Mouse (Mus musculus): ENCODE results near the gene 1700021F05Rik. TPM values are rescaled to one million over a fixed set of nuclear protein-coding genes. Genes with fewer than 3 reads are reported as not detected.
"Not testable (repeated sequence)": the region's sequence is repeated elsewhere in the genome, so short reads cannot be mapped to it uniquely, and the experiment has no call there.

Gene 1700021F05Rik
- total RNA-seq, 2 experiments from 2014 or later, result 8.9 to 15.4 TPM

GRCm38 (mm10) chr10:43541153-43541544 is 355 bp upstream of the 1700021F05Rik start:
- ATAC-seq (replicated peaks; ENCODE audit: low FRiP score, poor library complexity, severe bottlenecking), result no peak

DNA sequence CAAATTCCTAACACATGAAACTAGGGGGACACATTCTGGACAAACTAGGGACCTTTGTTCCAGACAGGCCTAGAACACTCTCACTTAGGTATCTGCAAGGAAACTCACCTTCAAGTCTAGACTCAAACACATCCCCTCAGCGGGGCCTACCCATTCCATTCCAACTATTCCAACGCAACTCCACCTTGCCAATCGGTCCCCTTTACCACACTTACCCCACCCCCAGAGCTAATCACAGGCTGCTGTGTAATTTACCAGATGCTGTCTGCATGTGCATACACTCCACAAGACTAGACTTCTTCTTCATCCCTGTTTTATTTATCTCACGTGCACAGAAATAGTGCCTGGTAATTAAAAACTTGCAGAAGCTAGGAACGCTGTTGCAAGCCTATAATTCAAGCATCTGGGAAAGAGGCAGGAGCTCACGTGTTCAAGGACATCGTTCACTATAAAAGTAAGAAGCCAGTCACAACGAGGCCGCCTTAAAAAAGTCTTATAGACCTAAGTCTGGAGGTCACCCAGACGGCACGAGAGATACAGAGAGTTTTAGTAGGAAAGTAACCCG is 966 bp downstream of the 1700021F05Rik start:
- 0 out of 2 replicates have a peak, but pooled peaks have one; percentile 1 for ATAC-seq (replicated peaks; ENCODE audit: low FRiP score, poor library complexity, severe bottlenecking)

- ATAC-seq (replicated peaks; ENCODE audit: low FRiP score, poor library complexity, severe bottlenecking), result no peak
Measured at GRCm38 (mm10) chr10:43538831-43539230, 2.0 kb downstream of the 1700021F05Rik start.

GRCm38 (mm10) chr10:43537652-43538051 is 3.1 kb downstream of the 1700021F05Rik start:
- ATAC-seq (replicated peaks; ENCODE audit: low FRiP score, poor library complexity, severe bottlenecking), result no peak

- ATAC-seq (replicated peaks; ENCODE audit: low FRiP score, poor library complexity, severe bottlenecking), result no peak
Measured at GRCm38 (mm10) chr10:43534382-43534781, 6.4 kb downstream of the 1700021F05Rik start.

- ATAC-seq (replicated peaks; ENCODE audit: low FRiP score, poor library complexity, severe bottlenecking), result no peak
Measured at GRCm38 (mm10) chr10:43527283-43528269, 13.2 kb downstream of the 1700021F05Rik start.

- ATAC-seq (replicated peaks; ENCODE audit: low FRiP score, poor library complexity, severe bottlenecking), result not testable (repeated sequence)
Measured at GRCm38 (mm10) chr10:43523931-43524330, 16.9 kb downstream of the 1700021F05Rik start, which contains the start of gene Gm9803. Gene Gm9803, plus strand, starts transcription at chr10:43524084.

DNA sequence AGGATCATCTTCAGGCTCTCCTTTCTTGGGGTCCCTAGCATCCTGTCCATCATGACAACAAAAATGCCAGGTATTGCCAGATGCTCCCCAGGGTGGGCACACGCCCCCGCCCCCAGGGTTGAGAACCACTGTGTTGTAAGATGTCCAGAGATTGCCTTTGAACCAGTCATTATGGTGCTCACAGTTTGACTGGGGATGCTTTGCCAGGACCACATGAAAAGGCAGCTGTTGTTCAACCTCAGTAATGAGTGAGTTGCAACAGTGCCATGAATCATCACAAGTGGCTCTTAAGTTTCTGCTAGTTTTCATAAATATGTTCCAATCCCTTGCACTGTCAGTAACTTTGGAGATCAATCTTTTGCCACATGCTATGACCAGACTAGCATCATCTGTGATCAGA is 20.8 kb downstream of the 1700021F05Rik start:
- no peak for ATAC-seq (replicated peaks; ENCODE audit: low FRiP score, poor library complexity, severe bottlenecking)

GRCm38 (mm10) chr10:43518368-43518767 is 22.4 kb downstream of the 1700021F05Rik start:
- ATAC-seq (replicated peaks; ENCODE audit: low FRiP score, poor library complexity, severe bottlenecking), result no peak

DNA sequence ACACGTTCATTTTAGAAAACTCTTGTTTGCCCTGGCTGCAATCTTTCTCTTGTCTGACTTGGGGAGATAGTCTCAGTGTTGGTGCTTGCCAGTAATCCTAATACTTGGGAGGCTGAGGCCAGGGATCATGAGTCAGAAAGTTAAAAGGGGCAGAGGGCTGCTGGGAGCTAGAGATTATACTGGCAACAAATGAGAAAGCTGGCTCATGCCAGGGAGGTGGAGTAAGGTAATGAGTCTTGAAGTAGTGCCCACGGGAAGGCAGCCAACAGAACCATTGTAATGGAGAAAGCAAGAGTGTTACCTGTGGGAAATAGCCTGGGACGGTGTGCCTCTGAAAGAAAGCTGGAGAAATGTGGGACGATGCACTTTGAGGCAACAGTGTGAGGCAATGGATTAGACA is 23.0 kb downstream of the 1700021F05Rik start:
- no peak for ATAC-seq (replicated peaks; ENCODE audit: low FRiP score, poor library complexity, severe bottlenecking)

DNA sequence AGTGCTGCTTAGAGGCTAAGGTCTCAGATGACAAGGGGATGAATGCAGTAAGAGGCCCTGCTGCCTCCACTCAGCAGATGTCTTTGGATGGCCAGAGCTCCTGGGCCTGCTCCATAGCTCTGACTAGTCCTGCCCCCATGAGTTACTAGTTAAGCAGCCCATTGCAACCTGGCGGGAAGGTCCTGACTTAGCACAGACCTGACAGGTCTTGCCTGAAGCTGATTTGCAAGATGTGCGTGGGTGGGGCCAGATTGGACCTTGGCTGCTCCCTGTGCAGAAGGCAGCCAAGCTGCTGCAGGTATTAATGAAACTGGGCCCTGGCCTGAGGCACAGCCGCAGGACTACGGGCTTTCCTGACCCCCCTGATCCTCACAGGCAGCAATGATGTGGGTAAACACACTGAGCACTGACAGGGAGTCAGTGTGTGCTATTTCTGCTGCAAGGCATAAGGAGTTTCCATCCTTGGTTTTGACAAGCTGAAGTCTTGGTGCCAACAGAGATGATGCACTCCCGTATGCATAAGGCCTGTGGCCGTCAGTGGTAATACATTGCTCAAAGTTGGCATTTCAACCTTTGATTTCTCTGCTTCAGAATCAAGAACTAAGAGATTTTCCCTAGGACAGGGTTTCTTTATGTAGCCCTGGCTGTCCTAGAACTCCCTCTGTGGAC is 23.7 kb downstream of the 1700021F05Rik start:
- no peak for ATAC-seq (replicated peaks; ENCODE audit: low FRiP score, poor library complexity, severe bottlenecking)

DNA sequence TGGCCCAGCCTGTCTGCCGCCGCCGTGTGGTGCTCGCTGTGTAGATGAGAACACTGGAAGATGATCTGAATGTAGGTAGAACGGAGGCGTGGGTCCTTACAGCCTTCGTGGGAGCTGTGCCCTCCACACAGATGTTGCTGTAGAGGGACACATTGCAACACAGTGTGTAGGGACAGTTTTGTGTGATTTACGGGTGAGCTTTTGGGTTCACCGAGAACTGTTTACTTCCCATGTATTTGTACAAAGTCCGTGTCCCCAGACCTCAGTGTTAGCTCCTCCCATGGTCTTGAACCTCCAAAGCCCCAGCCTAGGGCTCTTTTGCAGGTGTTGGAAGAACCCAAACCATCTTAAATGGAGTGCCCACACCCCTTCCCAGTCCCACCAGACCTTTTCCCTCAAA is 27.8 kb downstream of the 1700021F05Rik start:
- no peak for ATAC-seq (replicated peaks; ENCODE audit: low FRiP score, poor library complexity, severe bottlenecking)

GRCm38 (mm10) chr10:43509228-43509627 is 31.6 kb downstream of the 1700021F05Rik start:
- ATAC-seq (replicated peaks; ENCODE audit: low FRiP score, poor library complexity, severe bottlenecking), result no peak

- no peak for ATAC-seq (replicated peaks; ENCODE audit: low FRiP score, poor library complexity, severe bottlenecking)
Measured at GRCm38 (mm10) chr10:43507051-43507450, 33.7 kb downstream of the 1700021F05Rik start.

- no peak for ATAC-seq (replicated peaks; ENCODE audit: low FRiP score, poor library complexity, severe bottlenecking)
Measured at GRCm38 (mm10) chr10:43504291-43504690, 36.5 kb downstream of the 1700021F05Rik start.

- ATAC-seq (replicated peaks; ENCODE audit: low FRiP score, poor library complexity, severe bottlenecking), result no peak
Measured at GRCm38 (mm10) chr10:43502599-43502998, 38.2 kb downstream of the 1700021F05Rik start.

- no peak for ATAC-seq (replicated peaks; ENCODE audit: low FRiP score, poor library complexity, severe bottlenecking)
Measured at GRCm38 (mm10) chr10:43490846-43491245, 49.9 kb downstream of the 1700021F05Rik start.

DNA sequence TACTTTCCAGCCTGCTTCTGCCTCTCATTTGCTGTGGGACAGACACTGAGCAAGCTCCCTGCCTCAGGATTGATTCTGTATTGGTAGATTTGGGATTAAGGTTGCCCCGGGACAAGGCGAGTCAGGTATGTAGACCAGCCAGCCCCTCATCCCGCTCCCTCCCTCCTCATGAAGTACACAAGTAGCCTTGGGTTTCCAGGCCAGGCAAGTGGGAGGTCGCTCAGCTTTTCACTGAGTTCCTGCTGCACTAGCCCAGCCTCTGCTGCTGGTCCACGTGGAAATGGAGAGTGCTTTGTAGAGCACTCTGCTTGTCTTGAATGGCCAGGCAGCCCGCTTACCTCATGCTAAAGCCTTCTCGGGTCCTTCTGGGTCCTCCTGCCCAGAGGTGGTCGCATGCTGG is 50.8 kb downstream of the 1700021F05Rik start:
- no peak for ATAC-seq (replicated peaks; ENCODE audit: low FRiP score, poor library complexity, severe bottlenecking)

DNA sequence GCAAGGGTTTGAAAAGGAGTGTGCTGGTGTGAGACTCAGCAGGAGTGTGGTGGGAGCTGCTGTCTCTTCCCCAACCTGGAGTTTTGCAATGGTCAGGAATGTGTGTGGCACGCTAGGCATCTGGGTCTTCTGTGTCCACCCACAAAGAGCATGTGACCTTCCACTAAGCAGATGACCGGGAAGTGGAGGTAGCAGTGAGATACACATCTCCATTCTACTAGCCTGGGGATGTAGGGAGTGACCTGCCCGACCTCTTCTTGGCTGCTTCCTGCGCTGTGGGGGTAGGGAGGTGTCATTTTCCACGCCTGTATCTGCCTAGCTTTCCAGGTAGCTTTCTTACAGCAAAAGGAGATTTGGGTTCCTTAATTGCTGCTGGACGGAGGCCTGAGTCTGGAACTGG is 51.2 kb downstream of the 1700021F05Rik start:
- no peak for ATAC-seq (replicated peaks; ENCODE audit: low FRiP score, poor library complexity, severe bottlenecking)

DNA sequence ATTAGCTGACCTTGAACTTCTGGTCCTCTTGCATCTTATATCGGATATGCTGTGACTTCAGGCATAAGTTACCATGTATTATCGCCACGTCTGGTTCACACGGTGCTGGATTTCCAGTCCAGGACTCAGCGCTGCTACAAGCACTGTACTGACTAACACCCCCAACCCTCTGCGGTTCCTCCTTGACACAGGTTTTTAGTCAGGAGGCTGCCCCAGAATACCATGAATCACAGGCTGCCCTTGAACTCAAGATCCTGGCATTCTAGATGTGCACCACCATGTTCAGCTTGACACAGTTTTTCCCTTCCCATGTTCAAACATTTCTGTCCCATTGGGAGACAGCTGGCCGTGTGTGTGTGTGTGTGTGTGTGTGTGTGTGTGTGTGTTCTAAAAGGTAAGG is 51.7 kb downstream of the 1700021F05Rik start:
- ATAC-seq (replicated peaks; ENCODE audit: low FRiP score, poor library complexity, severe bottlenecking), result no peak

Measured in erythroblast, adult 5-6 weeks (primary cell).